Mouse (Mus musculus): Measurements from ENCODE around the gene Atp2a2. TPM values are rescaled to one million over a fixed set of nuclear protein-coding genes. Genes with fewer than 3 reads are reported as not detected.
A peak's percentile ranks its signal among the peaks of the same experiment; 100 is the strongest.

Gene Atp2a2
- polyA plus RNA-seq, 1 experiment from 2014 or later: 37.4 TPM

DNA sequence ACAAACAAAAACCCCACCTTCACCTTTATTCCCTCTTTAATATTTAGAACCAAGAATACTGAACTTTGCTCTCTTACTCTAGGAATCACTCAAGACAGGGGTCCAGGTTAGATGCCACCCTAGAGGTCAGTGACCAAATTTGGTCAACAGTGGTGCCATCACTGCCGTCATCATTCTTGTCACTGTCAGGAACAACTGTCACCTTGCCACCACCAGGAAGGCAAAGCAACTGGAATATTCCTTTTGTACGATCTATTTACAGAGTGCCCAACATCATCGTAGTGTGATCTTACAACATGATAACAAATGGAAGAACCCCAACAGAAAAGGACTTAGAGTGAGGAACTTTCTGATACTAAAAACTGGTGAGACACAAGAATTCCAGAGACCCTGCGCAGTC lies 1.9 kb downstream of the Atp2a2 start:
- Histone ChIP-seq H3K4me3 (ENCODE audit: low read depth, low read length) (peak overlapping the region; percentile 98), H3K4me2 (ENCODE audit: low read depth, low read length) (peak overlapping the region; percentile 45), H3K9me3 (replicated peaks; ENCODE audit: control insufficient read depth, low read length) (no peaks in the 10 kb centered on the region), H3K4me1 (ENCODE audit: control insufficient read depth, insufficient read depth, low read length) (peaks cover 3% of the 10 kb centered on the region; the same call in 1 of the 2 replicates), H3K36me3 (replicated peaks; ENCODE audit: control insufficient read depth, insufficient read depth, low read depth, low read length) (no peaks in the 10 kb centered on the region), H3K27ac (replicated peaks; ENCODE audit: low read depth, low read length) (no peak overlapping the region), H3K27me3 (ENCODE audit: control insufficient read depth, insufficient read depth, low read length) (no peaks in the 10 kb centered on the region), H3K9ac (replicated peaks; ENCODE audit: low read length) (peak overlapping the region; percentile 10; the same call in 1 of the 2 replicates)
- no peak for ATAC-seq (replicated peaks; ENCODE audit: insufficient number of reproducible peaks, low FRiP score, low TSS enrichment, low read depth)
- DNase-seq (ENCODE audit: low spot score): no peak
- WGBS: 49% methylated on average over 4 of the region's 4 CpGs

DNA sequence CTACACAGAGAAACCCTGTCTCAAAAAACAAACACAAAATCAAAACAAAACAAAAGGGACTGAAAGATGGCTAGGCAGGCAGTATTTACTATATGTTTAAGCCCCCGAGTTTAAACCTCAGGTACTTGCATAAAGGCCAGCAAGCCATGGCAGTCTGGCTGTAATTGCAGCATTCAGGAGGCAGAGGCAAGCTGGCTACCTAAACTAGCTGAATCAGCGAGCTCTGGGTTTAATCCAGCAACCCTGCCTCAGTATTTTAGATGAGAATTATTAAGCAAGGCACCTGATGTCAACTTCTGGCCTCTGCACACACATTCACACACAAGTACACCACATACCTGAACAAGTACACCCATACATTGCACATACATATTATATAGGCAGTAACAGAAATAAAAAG lies 4.0 kb downstream of the Atp2a2 start:
- Histone ChIP-seq H3K9ac (replicated peaks; ENCODE audit: low read length) (no peak overlapping the region), H3K4me2 (ENCODE audit: low read depth, low read length) (no peak overlapping the region)

DNA sequence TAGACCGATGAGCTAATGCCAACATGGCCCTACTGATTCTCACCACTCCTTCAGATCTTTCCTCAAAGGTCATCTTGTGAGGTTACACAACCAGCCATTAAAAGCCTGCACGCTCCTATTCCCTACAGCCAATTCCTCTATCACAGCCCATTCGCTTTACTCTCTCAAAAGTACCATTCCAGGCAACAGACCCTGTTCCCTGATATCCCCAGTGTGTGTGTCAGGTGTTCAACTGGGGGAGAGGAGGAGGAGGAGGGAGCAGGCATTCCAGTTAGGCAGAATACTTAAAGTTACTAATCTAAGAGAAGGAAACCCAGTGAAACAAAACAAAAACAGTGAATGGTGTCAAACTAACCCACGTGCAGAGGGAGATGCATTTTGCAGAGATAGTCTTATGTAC lies 5.0 kb downstream of the Atp2a2 start:
- 92% methylated on average over 4 of the region's 4 CpGs for WGBS
- H3K4me1 ChIP-seq (ENCODE audit: control insufficient read depth, insufficient read depth, low read length): no peaks in the 10 kb centered on the region
- no peak overlapping the region for H3K4me3 ChIP-seq (ENCODE audit: low read depth, low read length)
- H3K36me3 ChIP-seq (replicated peaks; ENCODE audit: control insufficient read depth, insufficient read depth, low read depth, low read length): no peaks in the 10 kb centered on the region; the same call in 1 of the 2 replicates
- H3K9me3 ChIP-seq (replicated peaks; ENCODE audit: control insufficient read depth, low read length): no peaks in the 10 kb centered on the region
- ATAC-seq (replicated peaks; ENCODE audit: insufficient number of reproducible peaks, low FRiP score, low TSS enrichment, low read depth): no peak
- no peak overlapping the region for H3K27ac ChIP-seq (replicated peaks; ENCODE audit: low read depth, low read length)
- no peaks in the 10 kb centered on the region for H3K27me3 ChIP-seq (ENCODE audit: control insufficient read depth, insufficient read depth, low read length)
- no peak overlapping the region for H3K4me2 ChIP-seq (ENCODE audit: low read depth, low read length)
- no peak for DNase-seq (ENCODE audit: low spot score)
- no peak overlapping the region for H3K9ac ChIP-seq (replicated peaks; ENCODE audit: low read length)

More for the DNA sequence above, 4.0 kb downstream of the Atp2a2 start:
- ATAC-seq (replicated peaks; ENCODE audit: insufficient number of reproducible peaks, low FRiP score, low TSS enrichment, low read depth) (no peak), DNase-seq (ENCODE audit: low spot score) (no peak)
- no peaks in the 10 kb centered on the region; the same call in 1 of the 2 replicates for H3K36me3 ChIP-seq (replicated peaks; ENCODE audit: control insufficient read depth, insufficient read depth, low read depth, low read length)
- no peaks in the 10 kb centered on the region for H3K9me3 ChIP-seq (replicated peaks; ENCODE audit: control insufficient read depth, low read length)
- 56% methylated on average over 2 of the region's 2 CpGs for WGBS
- H3K27ac ChIP-seq (replicated peaks; ENCODE audit: low read depth, low read length): no peak overlapping the region
- no peak overlapping the region for H3K4me3 ChIP-seq (ENCODE audit: low read depth, low read length)
- no peaks in the 10 kb centered on the region for H3K27me3 ChIP-seq (ENCODE audit: control insufficient read depth, insufficient read depth, low read length)
- peaks cover 3% of the 10 kb centered on the region; the same call in 1 of the 2 replicates for H3K4me1 ChIP-seq (ENCODE audit: control insufficient read depth, insufficient read depth, low read length)

DNA sequence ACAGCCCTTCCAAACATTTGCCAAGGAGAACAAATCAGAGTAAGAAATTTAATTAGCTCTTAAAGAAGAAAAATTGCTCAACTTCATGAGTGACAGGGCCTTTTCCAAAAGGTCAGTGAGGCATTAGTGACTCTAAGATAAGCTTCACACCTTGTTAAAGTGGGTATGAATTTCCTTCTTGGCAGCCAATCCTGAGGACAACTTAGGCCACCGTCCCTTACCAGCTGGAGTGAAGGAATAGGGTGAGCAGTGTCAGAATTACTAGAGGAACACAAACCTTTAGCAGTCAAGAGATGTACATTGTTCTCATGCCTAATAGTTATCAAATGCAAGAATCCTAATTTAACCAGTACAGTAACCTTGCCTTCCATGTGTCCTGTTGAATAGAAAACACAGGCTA lies 7.6 kb downstream of the Atp2a2 start:
- ATAC-seq (replicated peaks; ENCODE audit: insufficient number of reproducible peaks, low FRiP score, low TSS enrichment, low read depth): no peak
- WGBS: 97% methylated on average over 1 of the region's 1 CpGs

DNA sequence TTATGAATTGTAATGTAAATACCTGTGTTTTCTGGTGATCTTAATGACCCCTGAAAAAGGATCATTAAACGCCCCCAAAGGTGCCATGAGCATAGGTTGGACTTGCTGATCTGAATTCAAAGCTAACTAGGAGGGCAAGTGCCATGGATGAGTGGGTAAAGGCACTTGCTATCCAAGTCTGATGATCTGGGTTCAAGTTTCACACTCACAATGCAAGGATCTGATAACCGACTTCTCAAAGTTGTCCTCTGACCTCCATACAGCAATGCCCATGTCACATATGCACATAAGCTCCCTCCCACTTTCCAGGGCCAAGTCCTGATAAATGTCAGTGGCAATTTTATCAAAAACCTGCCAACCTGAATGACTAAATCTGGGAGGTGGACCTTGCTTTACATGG lies 9.0 kb downstream of the Atp2a2 start:
- H3K4me1 ChIP-seq (ENCODE audit: control insufficient read depth, insufficient read depth, low read length): no peaks in the 10 kb centered on the region
- H3K27me3 ChIP-seq (ENCODE audit: control insufficient read depth, insufficient read depth, low read length): no peaks in the 10 kb centered on the region
- no peak overlapping the region for H3K9ac ChIP-seq (replicated peaks; ENCODE audit: low read length)
- no peak overlapping the region for H3K4me3 ChIP-seq (ENCODE audit: low read depth, low read length)
- 87% methylated on average over 2 of the region's 2 CpGs for WGBS
- H3K4me2 ChIP-seq (ENCODE audit: low read depth, low read length): no peak overlapping the region
- no peak for DNase-seq (ENCODE audit: low spot score)
- H3K9me3 ChIP-seq (replicated peaks; ENCODE audit: control insufficient read depth, low read length): no peaks in the 10 kb centered on the region
- no peak for ATAC-seq (replicated peaks; ENCODE audit: insufficient number of reproducible peaks, low FRiP score, low TSS enrichment, low read depth)
- no peak overlapping the region for H3K27ac ChIP-seq (replicated peaks; ENCODE audit: low read depth, low read length)
- peaks cover 10% of the 10 kb centered on the region for H3K36me3 ChIP-seq (replicated peaks; ENCODE audit: control insufficient read depth, insufficient read depth, low read depth, low read length)

More for the DNA sequence above, 7.6 kb downstream of the Atp2a2 start:
- Histone ChIP-seq H3K4me1 (ENCODE audit: control insufficient read depth, insufficient read depth, low read length) (no peaks in the 10 kb centered on the region), H3K36me3 (replicated peaks; ENCODE audit: control insufficient read depth, insufficient read depth, low read depth, low read length) (peaks cover 10% of the 10 kb centered on the region), H3K9ac (replicated peaks; ENCODE audit: low read length) (no peak overlapping the region), H3K4me3 (ENCODE audit: low read depth, low read length) (no peak overlapping the region), H3K4me2 (ENCODE audit: low read depth, low read length) (no peak overlapping the region), H3K27ac (replicated peaks; ENCODE audit: low read depth, low read length) (no peak overlapping the region), H3K27me3 (ENCODE audit: control insufficient read depth, insufficient read depth, low read length) (no peaks in the 10 kb centered on the region), H3K9me3 (replicated peaks; ENCODE audit: control insufficient read depth, low read length) (no peaks in the 10 kb centered on the region)
- no peak for DNase-seq (ENCODE audit: low spot score)

DNA sequence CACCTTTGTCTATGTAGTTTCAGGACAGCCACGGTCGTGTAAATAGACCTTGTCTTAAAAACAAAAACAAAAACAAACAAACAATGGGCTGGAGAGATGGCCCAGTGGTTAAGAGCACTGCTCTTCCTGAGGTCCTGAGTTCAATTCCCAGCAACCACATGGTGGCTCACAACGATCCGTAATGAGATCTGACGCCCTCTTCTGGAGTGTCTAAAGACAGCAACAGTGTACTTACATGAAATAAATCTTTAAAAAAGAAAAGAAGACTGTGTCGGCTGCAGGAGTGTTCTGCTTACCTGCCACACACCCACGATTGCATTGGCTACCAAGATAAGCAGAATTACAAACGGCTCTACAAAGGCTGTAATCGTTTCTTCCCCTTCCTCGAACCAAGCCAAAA lies 10.6 kb downstream of the Atp2a2 start:
- Histone ChIP-seq H3K9me3 (replicated peaks; ENCODE audit: control insufficient read depth, low read length) (no peaks in the 10 kb centered on the region), H3K4me1 (ENCODE audit: control insufficient read depth, insufficient read depth, low read length) (no peaks in the 10 kb centered on the region), H3K27me3 (ENCODE audit: control insufficient read depth, insufficient read depth, low read length) (no peaks in the 10 kb centered on the region), H3K4me3 (ENCODE audit: low read depth, low read length) (no peak overlapping the region), H3K9ac (replicated peaks; ENCODE audit: low read length) (no peak overlapping the region), H3K27ac (replicated peaks; ENCODE audit: low read depth, low read length) (no peak overlapping the region), H3K4me2 (ENCODE audit: low read depth, low read length) (no peak overlapping the region), H3K36me3 (replicated peaks; ENCODE audit: control insufficient read depth, insufficient read depth, low read depth, low read length) (peaks cover 10% of the 10 kb centered on the region)
- ATAC-seq (replicated peaks; ENCODE audit: insufficient number of reproducible peaks, low FRiP score, low TSS enrichment, low read depth) (no peak), DNase-seq (ENCODE audit: low spot score) (no peak)
- WGBS: 87% methylated on average over 10 of the region's 10 CpGs

DNA sequence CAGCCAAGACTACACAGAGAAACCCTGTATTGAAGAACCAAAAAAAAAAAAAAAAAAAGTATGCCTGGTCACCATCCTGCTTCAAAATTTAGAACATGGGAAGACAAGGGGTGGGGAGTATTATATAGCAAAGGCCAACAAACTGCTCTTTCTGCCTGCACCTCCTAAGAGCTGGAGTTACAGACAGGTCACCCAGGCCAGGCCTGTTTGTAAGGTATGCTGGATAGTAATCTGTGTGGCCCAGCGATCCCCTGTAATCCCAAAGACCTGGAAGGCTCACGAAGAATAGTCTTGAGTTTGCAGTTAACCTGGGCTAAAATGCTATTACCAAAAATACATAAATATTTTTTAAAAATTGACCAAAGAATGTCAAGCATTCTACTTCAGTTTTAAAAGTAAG lies 11.9 kb downstream of the Atp2a2 start:
- Histone ChIP-seq H3K9ac (replicated peaks; ENCODE audit: low read length) (no peak overlapping the region), H3K4me2 (ENCODE audit: low read depth, low read length) (no peak overlapping the region), H3K27ac (replicated peaks; ENCODE audit: low read depth, low read length) (no peak overlapping the region), H3K4me1 (ENCODE audit: control insufficient read depth, insufficient read depth, low read length) (no peaks in the 10 kb centered on the region), H3K27me3 (ENCODE audit: control insufficient read depth, insufficient read depth, low read length) (no peaks in the 10 kb centered on the region), H3K9me3 (replicated peaks; ENCODE audit: control insufficient read depth, low read length) (no peaks in the 10 kb centered on the region), H3K4me3 (ENCODE audit: low read depth, low read length) (no peak overlapping the region), H3K36me3 (replicated peaks; ENCODE audit: control insufficient read depth, insufficient read depth, low read depth, low read length) (peaks cover 10% of the 10 kb centered on the region)
- DNase-seq (ENCODE audit: low spot score): no peak
- ATAC-seq (replicated peaks; ENCODE audit: insufficient number of reproducible peaks, low FRiP score, low TSS enrichment, low read depth): no peak
- WGBS: 91% methylated on average over 2 of the region's 2 CpGs

DNA sequence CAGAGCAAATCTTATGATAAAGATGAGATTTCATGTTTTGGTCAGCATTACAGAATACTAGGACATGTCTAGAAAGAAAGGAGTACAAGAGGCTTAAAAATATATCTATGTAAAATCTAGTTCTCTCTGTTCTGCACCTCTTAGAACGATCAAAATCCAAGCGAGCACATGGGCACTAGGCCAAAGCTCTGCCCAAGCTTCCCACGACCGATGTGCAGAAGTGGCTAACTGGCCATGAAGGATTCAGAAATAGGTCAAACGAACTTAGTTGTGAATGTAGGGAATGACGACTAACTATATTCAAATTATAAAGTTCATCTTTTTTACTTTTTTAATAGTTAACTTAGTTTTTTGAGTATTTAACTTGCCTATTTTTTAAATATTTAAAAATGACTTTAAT lies 14.2 kb downstream of the Atp2a2 start:
- Histone ChIP-seq H3K4me1 (ENCODE audit: control insufficient read depth, insufficient read depth, low read length) (no peaks in the 10 kb centered on the region), H3K9me3 (replicated peaks; ENCODE audit: control insufficient read depth, low read length) (no peaks in the 10 kb centered on the region), H3K4me3 (ENCODE audit: low read depth, low read length) (no peak overlapping the region), H3K27ac (replicated peaks; ENCODE audit: low read depth, low read length) (no peak overlapping the region), H3K9ac (replicated peaks; ENCODE audit: low read length) (no peak overlapping the region), H3K36me3 (replicated peaks; ENCODE audit: control insufficient read depth, insufficient read depth, low read depth, low read length) (peaks cover 10% of the 10 kb centered on the region), H3K27me3 (ENCODE audit: control insufficient read depth, insufficient read depth, low read length) (no peaks in the 10 kb centered on the region), H3K4me2 (ENCODE audit: low read depth, low read length) (no peak overlapping the region)
- 94% methylated on average over 6 of the region's 6 CpGs for WGBS
- no peak for ATAC-seq (replicated peaks; ENCODE audit: insufficient number of reproducible peaks, low FRiP score, low TSS enrichment, low read depth)
- DNase-seq (ENCODE audit: low spot score): no peak
